Mouse (Mus musculus): Measurements from ENCODE around the gene Fzd10.
A peak's percentile ranks its signal among the peaks of the same experiment; 100 is the strongest.

Gene Fzd10

GRCm38 (mm10) chr5:128601036-128602019 is 684 bp downstream of the Fzd10 start:
- DNase-seq (ENCODE audit: low spot score): peak; percentile 53

DNA sequence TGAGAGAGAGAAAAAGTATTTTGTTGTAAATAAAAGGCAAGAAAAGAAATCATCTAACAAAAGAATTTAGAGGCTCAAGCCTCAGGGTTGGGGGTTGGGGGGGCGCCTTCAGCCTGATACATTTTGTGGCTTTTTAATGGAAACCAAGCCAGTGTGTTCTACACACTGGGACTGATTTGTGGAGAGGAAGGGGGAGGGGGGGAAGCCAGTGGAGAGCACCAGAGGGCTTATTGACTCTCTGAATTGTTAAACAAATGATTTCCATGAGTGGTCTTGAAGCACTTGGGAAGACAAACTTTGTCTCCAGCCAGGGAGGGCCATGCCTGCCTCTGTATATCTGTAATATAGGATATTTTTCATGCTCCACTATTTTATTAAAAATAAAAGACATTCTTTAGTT is 3.0 kb downstream of the Fzd10 start:
- DNase-seq (ENCODE audit: low spot score): no peak

DNA sequence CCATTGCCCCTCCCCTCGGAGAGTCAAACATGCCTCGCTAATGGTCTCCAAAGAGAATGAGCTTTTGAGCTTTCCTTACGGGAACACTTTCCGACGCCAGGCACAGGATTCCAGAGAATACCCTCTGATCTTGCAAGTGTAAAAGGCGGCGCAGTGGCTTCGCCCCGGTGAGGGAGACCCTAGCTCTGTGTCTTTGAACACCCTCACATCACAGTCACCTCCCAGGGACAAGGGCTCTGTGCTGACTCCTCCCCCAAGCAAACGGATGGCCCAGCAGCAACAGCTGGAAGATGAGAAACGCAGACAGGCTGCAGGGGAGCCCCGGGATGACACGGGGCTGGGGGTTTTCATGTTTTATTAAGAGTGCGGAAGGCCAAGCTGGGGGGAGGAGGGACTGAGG is 6.0 kb downstream of the Fzd10 start:
- no peak for DNase-seq (ENCODE audit: low spot score)

DNA sequence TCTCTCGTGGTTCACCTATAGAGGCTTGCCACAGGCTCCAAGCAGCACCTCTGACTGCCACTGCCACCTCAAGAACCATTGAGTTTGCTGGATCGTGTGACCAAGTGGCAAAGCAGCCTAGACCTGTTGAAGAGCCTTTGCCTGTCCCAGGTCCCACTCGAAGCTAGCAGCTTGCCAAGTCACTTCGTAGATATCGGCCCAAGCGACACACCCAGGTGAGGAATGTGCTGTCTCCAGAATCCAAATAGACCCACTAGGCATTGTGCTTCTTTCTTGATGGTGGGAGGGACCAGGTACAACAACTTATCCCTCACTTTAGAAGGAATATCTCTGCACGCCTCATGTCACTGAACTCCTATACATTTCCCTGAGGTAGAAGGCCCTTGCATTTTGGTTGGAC is 8.4 kb downstream of the Fzd10 start:
- DNase-seq (ENCODE audit: low spot score): no peak

DNA sequence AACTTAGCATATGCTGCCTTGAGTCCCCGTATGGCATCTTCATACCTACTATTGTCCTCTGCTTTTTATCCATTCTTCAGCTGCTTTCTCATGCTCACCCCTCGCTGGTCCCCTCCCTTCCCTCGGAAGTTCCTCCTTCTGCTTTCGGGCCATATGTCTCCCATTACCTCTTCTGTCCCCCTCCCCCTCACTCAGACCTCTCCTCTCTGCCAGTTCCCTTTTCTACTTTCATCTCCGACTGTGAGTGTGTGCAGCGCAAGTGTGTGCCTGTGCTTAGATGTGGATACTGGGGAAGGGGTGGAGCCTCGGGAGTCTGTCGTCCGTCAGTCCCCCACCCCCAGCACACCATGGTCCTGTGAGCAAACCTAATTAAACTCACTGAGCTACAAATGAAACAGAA is 17.0 kb downstream of the Fzd10 start:
- DNase-seq (ENCODE audit: low spot score): no peak

DNA sequence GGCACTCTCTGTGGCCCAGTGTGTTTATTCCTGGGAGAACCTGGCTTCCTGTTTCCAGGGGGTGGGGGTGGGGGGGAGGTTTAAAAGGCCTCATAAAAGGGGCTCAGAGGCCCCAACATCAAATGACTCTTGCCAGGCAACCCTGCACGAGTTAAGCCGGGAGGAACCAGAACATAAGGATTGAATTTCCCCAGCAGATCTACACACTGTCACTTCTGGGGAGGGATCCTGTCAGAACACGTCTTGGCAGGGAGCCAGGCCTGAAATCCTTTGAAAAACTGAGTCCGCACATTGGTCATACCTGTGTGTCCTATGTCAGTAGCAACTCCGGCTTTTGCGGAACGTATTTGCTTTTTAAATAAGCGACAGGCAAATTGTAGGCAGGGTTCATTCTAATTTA is 19.3 kb downstream of the Fzd10 start:
- peak; percentile 62 for DNase-seq (ENCODE audit: low spot score)

DNA sequence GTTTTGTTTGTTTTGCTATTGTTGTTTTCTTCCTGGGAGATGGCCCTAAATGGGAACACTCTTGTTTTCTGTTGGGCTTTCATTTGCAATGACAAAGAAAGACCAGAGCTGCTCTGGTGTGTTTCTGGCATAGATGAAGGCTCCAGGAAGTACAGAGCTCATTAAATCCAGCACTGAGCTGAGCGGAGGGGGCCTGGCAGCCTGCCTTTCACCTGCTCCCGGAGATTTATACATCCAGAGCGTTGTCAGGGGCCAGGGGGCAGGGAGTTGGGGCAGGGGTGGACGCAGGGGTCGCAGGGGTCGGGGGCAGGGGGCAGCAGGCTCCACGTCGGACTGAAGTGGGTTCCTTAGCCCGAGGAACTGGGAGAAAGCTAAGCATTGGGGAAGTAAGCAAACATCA is 19.8 kb downstream of the Fzd10 start:
- DNase-seq (ENCODE audit: low spot score): no peak

DNA sequence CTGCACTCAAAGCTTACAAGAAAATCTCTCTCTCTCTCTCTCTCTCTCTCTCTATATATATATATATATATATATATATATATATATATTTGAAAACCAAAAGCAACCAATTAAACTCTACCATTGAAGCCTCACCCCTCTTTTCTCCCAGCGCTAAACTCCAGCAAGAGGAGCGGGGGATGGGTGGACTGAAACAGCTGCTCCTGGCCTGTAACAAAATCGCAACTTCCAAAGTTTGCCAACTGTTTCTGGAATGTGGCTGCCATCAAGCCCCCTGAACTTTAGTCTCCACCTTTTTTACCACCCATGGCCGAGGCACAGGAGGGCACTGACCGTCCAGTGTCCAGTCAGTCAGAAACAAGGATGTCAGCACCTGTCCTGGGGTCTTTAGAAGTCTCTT is 27.1 kb downstream of the Fzd10 start:
- DNase-seq (ENCODE audit: low spot score): no peak

GRCm38 (mm10) chr5:128636648-128637047 is 36.0 kb downstream of the Fzd10 start:
- no peak for DNase-seq (ENCODE audit: low spot score)

DNA sequence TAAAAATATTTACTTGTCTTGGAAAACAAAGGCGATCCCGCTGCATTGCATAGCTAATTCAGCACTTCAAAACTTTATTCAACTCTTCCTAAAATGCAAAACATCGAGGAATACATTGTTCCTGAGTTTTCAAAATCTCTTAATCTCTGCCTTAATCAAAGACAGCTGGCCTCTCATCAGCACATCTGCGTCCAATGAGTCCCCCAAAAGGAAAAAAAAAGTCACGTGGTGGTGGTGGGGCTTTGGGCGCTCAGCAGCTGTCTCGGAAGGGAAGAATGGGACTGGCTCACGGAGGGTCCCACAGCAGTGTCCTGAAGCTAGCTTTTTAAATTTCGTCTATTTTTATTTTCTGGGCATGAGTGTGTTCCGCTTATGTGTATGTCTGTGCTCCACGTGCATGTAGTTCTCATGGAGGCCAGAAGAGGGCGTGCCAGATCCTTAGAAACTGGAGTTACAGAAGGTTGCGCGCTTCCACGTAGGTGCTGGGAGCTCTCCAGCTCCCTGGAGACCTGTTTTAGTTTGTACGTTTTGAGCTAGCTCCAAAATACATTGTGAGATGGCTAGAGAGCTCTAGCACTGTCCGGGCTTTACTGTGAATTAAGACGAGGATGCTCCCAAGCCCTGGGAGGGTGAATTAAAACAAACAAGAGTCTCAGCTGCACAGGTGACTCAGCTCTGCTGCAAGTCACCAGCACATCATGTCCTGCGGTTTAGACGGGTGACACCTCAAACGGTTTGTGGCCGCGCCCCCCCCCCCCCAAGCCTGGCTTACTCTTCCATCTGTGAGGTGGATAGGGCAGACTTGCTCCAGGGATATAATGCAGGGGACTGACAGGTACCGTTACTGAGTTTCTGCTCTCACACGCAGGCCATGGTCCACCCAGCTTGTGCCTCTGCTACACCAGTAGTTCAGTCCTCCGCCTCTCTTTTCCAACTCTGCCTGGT is 36.7 kb downstream of the Fzd10 start:
- no peak for DNase-seq (ENCODE audit: low spot score)

DNA sequence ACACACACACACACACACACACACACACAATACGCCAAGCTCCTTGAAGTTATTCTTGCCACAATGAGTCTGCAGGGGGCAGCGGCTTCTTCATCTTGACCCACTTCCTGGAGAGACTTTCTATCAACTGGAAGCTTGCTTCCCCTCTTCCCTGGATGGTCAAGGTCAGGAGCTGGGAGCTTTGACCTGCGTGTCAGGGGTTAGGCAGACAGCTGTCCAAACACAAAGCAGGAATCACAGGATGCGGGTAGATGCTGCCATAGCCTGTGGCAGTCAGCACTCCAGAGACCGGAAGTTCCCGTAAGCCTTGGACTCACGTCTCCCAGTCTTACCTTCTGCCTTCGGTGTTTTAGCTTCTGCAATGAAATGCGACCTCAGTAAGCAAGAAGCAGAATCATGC is 38.1 kb downstream of the Fzd10 start:
- no peak for DNase-seq (ENCODE audit: low spot score)

DNA sequence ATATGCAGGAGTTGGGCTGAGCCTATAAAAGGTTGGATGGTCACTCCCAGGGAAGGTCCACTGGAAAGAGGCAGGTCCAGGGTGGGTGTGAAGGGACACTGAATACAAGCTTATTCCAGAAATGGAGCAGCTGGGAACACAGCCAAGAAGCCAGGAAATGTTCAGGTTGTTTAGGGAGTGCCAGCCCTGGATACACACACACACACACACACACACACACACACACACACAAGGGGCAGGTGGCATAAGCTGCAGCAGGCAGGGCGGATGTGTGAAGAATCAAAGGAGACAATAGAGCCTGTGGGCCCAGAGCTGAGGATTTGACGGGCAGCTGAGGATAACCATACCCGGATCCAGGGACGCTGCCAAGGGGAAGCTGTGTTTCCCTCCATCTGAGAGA is 42.4 kb downstream of the Fzd10 start:
- DNase-seq (ENCODE audit: low spot score): no peak

- no peak for DNase-seq (ENCODE audit: low spot score)
These were observed 45.1 kb downstream of the Fzd10 start for GRCm38 (mm10) chr5:128645720-128646119.

GRCm38 (mm10) chr5:128646286-128646685 is 45.6 kb downstream of the Fzd10 start:
- DNase-seq (ENCODE audit: low spot score): no peak

DNA sequence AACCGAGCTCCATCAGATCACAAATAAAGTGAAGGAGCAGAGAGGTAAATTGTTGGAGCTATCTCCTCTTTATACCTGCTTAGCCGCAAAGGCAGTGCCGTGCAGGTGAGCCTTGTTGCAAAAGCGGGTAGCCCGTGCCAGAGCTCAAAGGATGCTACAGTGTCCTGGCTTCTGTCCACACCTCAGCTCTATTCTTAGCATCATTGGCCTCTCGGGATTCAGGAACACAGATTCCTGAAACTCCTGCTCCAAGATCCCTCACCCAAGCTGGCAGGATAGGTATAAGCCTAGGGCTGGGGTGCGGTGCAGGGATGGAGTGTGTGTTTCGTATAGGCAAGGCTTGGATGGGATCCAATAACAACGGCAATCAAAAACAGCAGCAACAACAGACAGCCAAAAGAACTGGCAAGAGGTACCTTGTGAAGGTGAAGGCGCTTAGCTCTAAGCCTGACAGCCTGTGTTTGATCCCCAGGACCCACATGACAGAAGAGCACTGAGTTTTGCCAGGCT is 46.6 kb downstream of the Fzd10 start:
- DNase-seq (ENCODE audit: low spot score): no peak

- DNase-seq (ENCODE audit: low spot score): no peak
These were observed 48.8 kb downstream of the Fzd10 start for GRCm38 (mm10) chr5:128649336-128649897.
